Mouse (Mus musculus) adrenal gland, postnatal 25 days (tissue): ENCODE measurements around the gene Cox4i2. TPM values are rescaled to one million over a fixed set of nuclear protein-coding genes. Genes with fewer than 3 reads are reported as not detected.

Experiments
- DNase-seq: peaks from one replicate; pipeline ENCODE4 v3.0.0; 2021; ENCODE audit warnings: mixed read lengths
- microRNA-seq, 2 experiments: library from miRNA; unstranded; fragments of <30 nt; microRNA quantifications; one replicate each; pipeline ENCODE4 v1.2.0; 2021
- total RNA-seq: library from RNA; stranded (reverse); gene quantifications from 2 replicates; pipeline ENCODE4 v1.2.3, GENCODE M21; 2021

Cox4i2 gene
- total RNA-seq, 1 experiment from 2014 or later = 4.3 TPM

GRCm38 (mm10) chr2:152800762-152801113 is 46.8 kb downstream of the Cox4i2 start:
- no peak for DNase-seq

- no peak for DNase-seq
Measured at GRCm38 (mm10) chr2:152802303-152802702, 48.3 kb downstream of the Cox4i2 start.

GRCm38 (mm10) chr2:152803081-152803480 is 49.1 kb downstream of the Cox4i2 start:
- no peak for DNase-seq

GRCm38 (mm10) chr2:152804408-152805110 is 50.6 kb downstream of the Cox4i2 start:
- DNase-seq = no peak

- DNase-seq = no peak
Measured at GRCm38 (mm10) chr2:152805111-152805490, 51.1 kb downstream of the Cox4i2 start.

GRCm38 (mm10) chr2:152806037-152806436 is 52.1 kb downstream of the Cox4i2 start:
- DNase-seq = no peak

- DNase-seq = no peak
Measured at GRCm38 (mm10) chr2:152808178-152808577, 54.2 kb downstream of the Cox4i2 start.

- no peak for DNase-seq
Measured at GRCm38 (mm10) chr2:152810158-152810941, 56.4 kb downstream of the Cox4i2 start.

GRCm38 (mm10) chr2:152811336-152812165 is 57.6 kb downstream of the Cox4i2 start:
- DNase-seq = no peak

- DNase-seq = no peak
Measured at GRCm38 (mm10) chr2:152813232-152813631, 59.3 kb downstream of the Cox4i2 start.

- no peak for DNase-seq
Measured at GRCm38 (mm10) chr2:152814213-152814874, 60.4 kb downstream of the Cox4i2 start.

Small RNA genes lying within 50 kb of the gene (microRNA-seq; reads per million reads assigned to microRNA genes)
- 0 reads per million in 2 experiments for gene Gm23802

Other genes with a start within 250 kb of the Cox4i2 start
- not detected in 2 replicates for gene Defb26, start 242.5 kb upstream of the Cox4i2 start, total RNA-seq
- not detected in 2 replicates for gene Defb28, start 235.9 kb upstream of the Cox4i2 start, total RNA-seq
- not detected in 2 replicates for gene Defb29, start 214.1 kb upstream of the Cox4i2 start, total RNA-seq
- not detected in 2 replicates for gene Gm17416, start 184.8 kb upstream of the Cox4i2 start, total RNA-seq
- not detected in 2 replicates for gene Defb21, start 181.4 kb upstream of the Cox4i2 start, total RNA-seq
- gene Defb19, start 173.9 kb upstream of the Cox4i2 start, total RNA-seq = 0.97 TPM in 1 of 2 replicates, not detected in the other
- gene Defb45, start 154.8 kb upstream of the Cox4i2 start, total RNA-seq = not detected in 2 replicates
- gene Defb36, start 149.8 kb upstream of the Cox4i2 start, total RNA-seq = 1.0 TPM in 1 of 2 replicates, not detected in the other
- 2.5 TPM in 1 of 2 replicates, not detected in the other for gene Defb25, start 131.1 kb upstream of the Cox4i2 start, total RNA-seq
- 8.1 and 9.0 TPM in 2 replicates for gene Rem1, start 127.2 kb upstream of the Cox4i2 start, total RNA-seq
- 149 and 153 TPM in 2 replicates for gene H13, start 84.7 kb upstream of the Cox4i2 start, total RNA-seq
- gene Mcts2, start 67.1 kb upstream of the Cox4i2 start, total RNA-seq = 34.2 and 37.9 TPM in 2 replicates
- gene Id1, start 17.9 kb upstream of the Cox4i2 start, total RNA-seq = 73.3 and 81.1 TPM in 2 replicates
- 48.9 and 61.8 TPM in 2 replicates for gene Bcl2l1, start 77.6 kb downstream of the Cox4i2 start, total RNA-seq
- 9.6 and 13.5 TPM in 2 replicates for gene Tpx2, start 93.8 kb downstream of the Cox4i2 start, total RNA-seq
- not detected in 2 replicates for gene Mylk2, start 157.2 kb downstream of the Cox4i2 start, total RNA-seq
- 2.1 and 2.9 TPM in 2 replicates for gene Foxs1, start 179.0 kb downstream of the Cox4i2 start, total RNA-seq
- 1.0 and 4.9 TPM in 2 replicates for gene Dusp15, start 197.5 kb downstream of the Cox4i2 start, total RNA-seq
- gene Ttll9, start 208.3 kb downstream of the Cox4i2 start, total RNA-seq = not detected in 2 replicates